Comparison of ENCODE assay signal across 29 mouse cellular contexts in genomic region chr16:58682046-58682445, GRCm38 (mm10). TPM values are rescaled to one million over a fixed set of nuclear protein-coding genes. Genes with fewer than 3 reads are reported as not detected.
"Had no signal": no experiment of that assay in that cellular context is flagged by ENCODE, and none has a peak within 500 bp of the region (broad histone marks: within the 10 kb centered on the region; RNA-seq: fewer than 3 reads in every experiment).

No protein-coding gene starts in this region.

- H3K4me2 ChIP-seq: lung, embryonic 15.5 days; midbrain, embryonic 11.5 days; midbrain, embryonic 13.5 days; midbrain, embryonic 15.5 days; neural tube, embryonic 13.5 days; neural tube, embryonic 15.5 days; stomach, embryonic 15.5 days had no signal

- DNase-seq: lung, adult 2 months; lung, postnatal 14 days; lung, postnatal 36 days; retina, postnatal 1 day; right cerebral cortex, adult 18-20 months; right cerebral cortex, postnatal 25 days; right cerebral cortex, postnatal 4 days; thymus, adult 2 months; thymus, postnatal 25 days; thymus, postnatal 4 days had no signal

- H3K27me3 ChIP-seq: lung, embryonic 15.5 days; megakaryocyte, embryonic 14.5 days; midbrain, embryonic 13.5 days; midbrain, embryonic 15.5 days; neural tube, embryonic 13.5 days; neural tube, embryonic 15.5 days; stomach, embryonic 15.5 days had no signal

- H3K4me1 ChIP-seq: lung, embryonic 15.5 days; midbrain, embryonic 13.5 days; midbrain, embryonic 15.5 days; neural tube, embryonic 13.5 days; neural tube, embryonic 15.5 days; stomach, embryonic 15.5 days had no signal

- ATAC-seq: midbrain, embryonic 13.5 days; midbrain, embryonic 15.5 days had no signal

- H3K4me3 ChIP-seq: lung, embryonic 15.5 days; megakaryocyte, embryonic 14.5 days; midbrain, embryonic 13.5 days; midbrain, embryonic 15.5 days; neural tube, embryonic 13.5 days; neural tube, embryonic 15.5 days; stomach, embryonic 15.5 days had no signal

- H3K9me3 ChIP-seq: lung, embryonic 15.5 days; megakaryocyte, embryonic 14.5 days; midbrain, embryonic 13.5 days; midbrain, embryonic 15.5 days; neural tube, embryonic 13.5 days; neural tube, embryonic 15.5 days; stomach, embryonic 15.5 days had no signal

- H3K9ac ChIP-seq: liver, embryonic 14.5 days; lung, embryonic 15.5 days; midbrain, embryonic 13.5 days; midbrain, embryonic 15.5 days; neural tube, embryonic 13.5 days; neural tube, embryonic 15.5 days; stomach, embryonic 15.5 days had no signal

- H3K27ac ChIP-seq: lung, embryonic 15.5 days; macrophage; midbrain, embryonic 13.5 days; midbrain, embryonic 15.5 days; neural tube, embryonic 13.5 days; neural tube, embryonic 15.5 days; stomach, embryonic 15.5 days; stomach, postnatal 0 days had no signal

RNA-seq across cellular contexts. Expression of gene Gpr15, which starts 36.8 kb away (rescaled TPM):
- total RNA-seq: monocyte, adult 5-6 weeks had no signal
- polyA plus RNA-seq: macrophage; midbrain, embryonic 11.5 days; midbrain, embryonic 13.5 days; midbrain, postnatal 0 days; neural tube, embryonic 11.5 days; neural tube, embryonic 13.5 days; neural tube, embryonic 15.5 days; small intestine, adult 2 months; stomach, postnatal 0 days had no signal

RNA-seq across cellular contexts. Expression of gene E330017A01Rik, which starts 43.5 kb away (rescaled TPM):
- total RNA-seq: megakaryocyte progenitor cell, adult 5-6 weeks; midbrain, postnatal 0 days; monocyte, adult 5-6 weeks had no signal
- polyA plus RNA-seq: liver, embryonic 14.5 days; lung, adult 2 months; lung, embryonic 15.5 days; lung, postnatal 0 days; macrophage; midbrain, embryonic 11.5 days; midbrain, embryonic 13.5 days; midbrain, embryonic 15.5 days; neural tube, embryonic 11.5 days; neural tube, embryonic 15.5 days; small intestine, adult 2 months; spleen, adult 2 months; stomach, embryonic 15.5 days; stomach, postnatal 0 days; thymus, adult 2 months; urinary bladder, adult 2 months had no signal
